Mouse (Mus musculus) small intestine, adult 2 months (tissue): Measurements from ENCODE around the gene Nfkbid. TPM values are rescaled to one million over a fixed set of nuclear protein-coding genes. Genes with fewer than 3 reads are reported as not detected.

Experiments
- H3K27ac ChIP-seq: fragments of 200-500 bp; 2 replicates; pipeline ENCODE4 v1.5.1; 2012; ENCODE audit warnings: low read depth, low read length, control low read depth, inconsistent platforms; ENCODE audit not compliant: insufficient read depth
- H3K27me3 ChIP-seq: fragments of 200-500 bp; 2 replicates; pipeline ENCODE4 v1.6.1; 2012; ENCODE audit warnings: mild to moderate bottlenecking, moderate library complexity, low read length, inconsistent platforms; ENCODE audit not compliant: control insufficient read depth, insufficient read depth
- H3K36me3 ChIP-seq: fragments of 200-500 bp; 2 replicates; pipeline ENCODE4 v1.6.1; 2012; ENCODE audit warnings: mild to moderate bottlenecking, low read length, control low read depth, inconsistent platforms; ENCODE audit not compliant: control insufficient read depth, insufficient read depth
- H3K4me1 ChIP-seq: fragments of 200-500 bp; 2 replicates; pipeline ENCODE4 v1.6.1; 2012; ENCODE audit warnings: low read length, inconsistent platforms, mixed read lengths; ENCODE audit not compliant: control insufficient read depth, insufficient read depth, insufficient read length
- H3K4me3 ChIP-seq: fragments of 200-500 bp; 2 replicates; pipeline ENCODE4 v1.5.1; 2012; ENCODE audit warnings: low read depth, mild to moderate bottlenecking, control low read depth, inconsistent platforms, low read length, moderate library complexity
- CTCF ChIP-seq: fragments of 200-500 bp; IDR thresholded peaks from 2 replicates; pipeline ENCODE4 v1.5.1; 2012; ENCODE audit warnings: low read depth, mild to moderate bottlenecking, control low read depth, inconsistent platforms, low read length, moderate library complexity, mixed read lengths; ENCODE audit not compliant: insufficient replicate concordance, insufficient read length; ENCODE audit errors: extremely low read depth
- POLR2A ChIP-seq: fragments of 200-500 bp; IDR thresholded peaks from 2 replicates; pipeline ENCODE4 v1.6.1; 2012; ENCODE audit warnings: low read depth, mild to moderate bottlenecking, control low read depth, inconsistent platforms, low read length, moderate library complexity
- WGBS: fragments of 180-500 bp; shearing (Covaris S2); methylation state at CpG from one replicate; pipeline ENCODE4 v1.1.7; 2018; 5-methylcytosine and 5-hydroxymethylcytosine counted together
- polyA plus RNA-seq: library from polyadenylated mRNA; depleted of rRNA; stranded (reverse); fragments of >200 nt; gene quantifications from 2 replicates; pipeline ENCODE4 v1.2.3, GENCODE M21; 2012

Nfkbid gene
- polyA plus RNA-seq, 1 experiment = 9.2 TPM

GRCm38 (mm10) chr7:30453327-30453726 is 31.8 kb downstream of the Nfkbid start:
- H3K36me3 ChIP-seq = no peaks in the 10 kb centered on the region
- H3K27me3 ChIP-seq = peaks cover 36% of the 10 kb centered on the region
- WGBS = 22% methylated on average over 25 of the region's 25 CpGs
- H3K4me1 ChIP-seq = peaks cover 13% of the 10 kb centered on the region
- H3K27ac ChIP-seq = no peak overlapping the region
- TF ChIP-seq CTCF = no peak
- no peak for TF ChIP-seq POLR2A
- peak overlapping the region; percentile 4; the same call in 1 of the 2 replicates for H3K4me3 ChIP-seq

DNA sequence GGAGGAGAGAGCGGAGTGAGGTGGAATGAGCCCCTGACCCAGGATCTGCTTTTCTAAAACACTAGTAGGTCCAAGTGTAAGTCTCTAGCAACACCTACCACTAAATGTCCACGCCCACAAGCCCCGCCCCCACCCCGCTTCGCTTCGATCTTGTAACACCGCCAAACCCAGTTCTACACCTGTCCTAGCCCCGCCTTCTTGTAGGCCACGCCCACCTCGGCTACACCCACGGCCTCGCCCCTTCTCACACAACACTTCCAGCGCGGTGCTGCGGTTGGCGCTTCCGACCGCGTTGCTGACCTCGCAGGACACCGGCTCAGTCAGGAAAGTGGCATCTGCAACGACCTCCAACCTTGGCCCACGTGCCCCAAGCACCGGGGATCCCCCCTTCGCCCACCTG is 32.2 kb downstream of the Nfkbid start:
- TF ChIP-seq CTCF (no peak), POLR2A (no peak)
- no peaks in the 10 kb centered on the region for H3K36me3 ChIP-seq
- peak overlapping the region; percentile 48 for H3K4me3 ChIP-seq
- no peak overlapping the region for H3K27ac ChIP-seq
- H3K27me3 ChIP-seq = peaks cover 36% of the 10 kb centered on the region
- peaks cover 13% of the 10 kb centered on the region for H3K4me1 ChIP-seq
- 2% methylated on average over 25 of the region's 25 CpGs for WGBS

DNA sequence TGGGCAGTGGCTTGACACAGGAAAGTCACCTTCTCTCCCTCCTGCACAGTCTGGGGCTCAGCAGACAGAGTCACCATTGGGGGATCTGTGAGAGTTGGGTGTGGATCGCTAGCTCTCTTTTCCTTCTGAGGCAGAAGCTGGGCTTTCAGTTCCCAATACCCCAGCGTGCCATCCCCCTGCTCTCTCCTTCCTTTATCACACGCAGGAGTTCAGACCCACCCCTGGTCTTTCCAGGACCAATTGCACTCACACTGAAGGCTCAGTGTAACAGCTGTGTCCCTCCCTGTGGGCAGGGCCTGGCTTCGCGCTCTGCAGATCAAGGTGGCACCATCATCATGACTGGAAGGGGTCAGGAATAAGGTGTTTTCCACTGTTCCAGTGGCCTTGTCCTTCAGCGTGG is 32.7 kb downstream of the Nfkbid start:
- peaks cover 38% of the 10 kb centered on the region for H3K27me3 ChIP-seq
- no peaks in the 10 kb centered on the region for H3K36me3 ChIP-seq
- 11% methylated on average over 6 of the region's 6 CpGs for WGBS
- H3K4me3 ChIP-seq = peak overlapping the region; percentile 48
- no peak for TF ChIP-seq CTCF
- no peak for TF ChIP-seq POLR2A
- H3K27ac ChIP-seq = no peak overlapping the region
- H3K4me1 ChIP-seq = peaks cover 13% of the 10 kb centered on the region

DNA sequence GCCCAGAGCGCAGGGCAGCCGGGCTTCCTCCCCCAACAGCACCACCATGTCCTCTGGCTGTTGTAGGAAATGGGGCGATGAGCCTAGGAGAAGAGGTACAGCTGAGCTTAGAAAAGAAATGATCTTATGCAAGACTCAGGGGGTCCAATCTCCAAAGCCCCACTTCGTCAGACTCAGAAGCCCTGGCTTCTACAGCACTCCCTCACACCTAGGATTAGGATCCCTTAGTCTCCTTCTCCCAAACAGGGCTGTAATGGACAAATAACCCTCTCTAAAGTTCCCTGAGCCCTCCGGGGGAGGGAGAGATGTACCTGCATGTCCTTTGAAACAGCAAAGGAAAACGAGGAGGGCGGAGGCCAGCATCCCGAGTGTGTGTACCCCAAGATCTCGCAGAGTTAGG is 35.0 kb downstream of the Nfkbid start:
- 2% methylated on average over 9 of the region's 9 CpGs for WGBS
- Histone ChIP-seq H3K27me3 (peaks cover 47% of the 10 kb centered on the region), H3K4me3 (no peak overlapping the region)

GRCm38 (mm10) chr7:30456911-30457628 is 35.5 kb downstream of the Nfkbid start:
- no peak overlapping the region for H3K4me3 ChIP-seq

More for the DNA sequence above, 35.0 kb downstream of the Nfkbid start:
- H3K27ac ChIP-seq = no peak overlapping the region
- H3K36me3 ChIP-seq = no peaks in the 10 kb centered on the region
- peaks cover 13% of the 10 kb centered on the region for H3K4me1 ChIP-seq
- TF ChIP-seq CTCF (no peak), POLR2A (no peak)

GRCm38 (mm10) chr7:30457629-30458330 is 36.2 kb downstream of the Nfkbid start, which contains the start of the genes Kirrel2 and Nphs1:
Gene Kirrel2, minus strand, starts transcription at chr7:30457690.
Gene Nphs1, plus strand, starts transcription at chr7:30458315.
- TF ChIP-seq POLR2A = no peak
- TF ChIP-seq CTCF = no peak
- Histone ChIP-seq H3K27ac (no peak within 1 kb of the TSS), H3K36me3 (no peaks in the 10 kb centered on the region), H3K4me1 (peaks cover 13% of the 10 kb centered on the region), H3K27me3 (peaks cover 47% of the 10 kb centered on the region), H3K4me3 (no peak within 1 kb of the TSS)
- WGBS = 5% methylated on average over 16 of the region's 16 CpGs

More at GRCm38 (mm10) chr7:30456911-30457628, 35.5 kb downstream of the Nfkbid start:
- no peak for TF ChIP-seq POLR2A
- no peak for TF ChIP-seq CTCF
- Histone ChIP-seq H3K27me3 (peaks cover 47% of the 10 kb centered on the region), H3K27ac (no peak overlapping the region), H3K4me1 (peaks cover 13% of the 10 kb centered on the region), H3K36me3 (no peaks in the 10 kb centered on the region)
- WGBS = 4% methylated on average over 31 of the region's 31 CpGs

- no peak overlapping the region for H3K27ac ChIP-seq
- H3K4me3 ChIP-seq = no peak overlapping the region
- H3K4me1 ChIP-seq = no peaks in the 10 kb centered on the region
- 40% methylated on average over 6 of the region's 6 CpGs for WGBS
- TF ChIP-seq CTCF (no peak), POLR2A (no peak)
- peaks cover 44% of the 10 kb centered on the region for H3K27me3 ChIP-seq
- no peaks in the 10 kb centered on the region for H3K36me3 ChIP-seq
These were observed 38.0 kb downstream of the Nfkbid start for GRCm38 (mm10) chr7:30459484-30459883.
